Mouse (Mus musculus) bone marrow macrophage, adult 2 months (primary cell): ENCODE measurements around the gene Caap1.

Experiments
- CTCF ChIP-seq: IDR thresholded peaks from 2 replicates; pipeline ENCODE4 v1.5.1; 2012; ENCODE audit warnings: low read depth, mild to moderate bottlenecking, low read length, moderate library complexity
- POLR2A ChIP-seq: IDR thresholded peaks from 2 replicates; pipeline ENCODE4 v1.6.1; 2012; ENCODE audit warnings: mild to moderate bottlenecking, low read depth, low read length, borderline replicate concordance

DNA sequence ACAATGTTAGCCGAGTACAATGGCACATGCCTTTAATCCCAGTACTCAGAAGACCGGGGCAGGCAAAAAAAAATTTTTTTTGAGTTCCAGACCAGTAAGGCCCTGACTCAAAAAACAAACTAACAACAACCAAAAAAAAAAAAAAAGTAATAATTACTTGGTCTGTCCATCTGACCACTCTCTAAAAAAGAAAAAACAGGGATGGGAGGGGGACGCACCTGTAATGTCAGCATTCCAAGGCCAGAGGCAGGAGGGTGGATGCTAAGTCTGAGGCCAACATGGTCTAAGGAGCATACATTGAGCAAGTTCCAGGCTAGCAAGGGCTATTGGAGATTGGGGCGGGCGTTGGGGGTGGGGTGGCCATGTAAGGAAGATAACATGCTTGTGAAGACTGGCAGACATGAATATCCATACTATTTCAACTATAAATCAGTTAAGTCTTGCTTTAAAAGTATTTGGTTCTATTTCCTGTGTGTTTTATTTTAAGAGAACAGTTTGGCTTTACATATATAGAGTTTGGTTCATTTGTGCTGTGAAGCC, 1.6 kb downstream of the Caap1 start:
- TF ChIP-seq CTCF: no peak
- TF ChIP-seq POLR2A: no peak
